Mouse (Mus musculus) spleen, postnatal 14 days (tissue): ENCODE data around the gene Kremen1.

Experiments
- DNase-seq, 2 experiments: peaks; one replicate each; pipeline ENCODE4 v3.0.0; 2021 to 2022; ENCODE audit warnings: low spot score in 2 of 2

Gene Kremen1

GRCm38 (mm10) chr11:5269846-5270461, 8.6 kb upstream of the Kremen1 start:
- DNase-seq = no peak

GRCm38 (mm10) chr11:5265764-5266163, 4.4 kb upstream of the Kremen1 start:
- DNase-seq = no peak

- no peak for DNase-seq
Measured at GRCm38 (mm10) chr11:5263078-5263730, 1.8 kb upstream of the Kremen1 start.

- DNase-seq = peak in 1 of 2 experiments; percentile 25
Measured at GRCm38 (mm10) chr11:5260942-5261459, 357 bp downstream of the Kremen1 start.

- DNase-seq = no peak
Measured at GRCm38 (mm10) chr11:5259944-5260598, 1.3 kb downstream of the Kremen1 start.

- DNase-seq = no peak
Measured at GRCm38 (mm10) chr11:5258036-5258435, 3.3 kb downstream of the Kremen1 start.

- DNase-seq = no peak
Measured at GRCm38 (mm10) chr11:5257151-5257862, 4.1 kb downstream of the Kremen1 start.

GRCm38 (mm10) chr11:5255509-5256014, 5.8 kb downstream of the Kremen1 start:
- DNase-seq = no peak

GRCm38 (mm10) chr11:5254016-5254415, 7.3 kb downstream of the Kremen1 start:
- DNase-seq = no peak

GRCm38 (mm10) chr11:5253528-5253927, 7.8 kb downstream of the Kremen1 start:
- DNase-seq = no peak

GRCm38 (mm10) chr11:5252727-5253126, 8.6 kb downstream of the Kremen1 start:
- DNase-seq = no peak

- DNase-seq = no peak
Measured at GRCm38 (mm10) chr11:5251112-5251511, 10.2 kb downstream of the Kremen1 start.

- DNase-seq = no peak
Measured at GRCm38 (mm10) chr11:5248200-5248599, 13.2 kb downstream of the Kremen1 start.

- DNase-seq = no peak
Measured at GRCm38 (mm10) chr11:5245431-5245830, 15.9 kb downstream of the Kremen1 start.

- DNase-seq = no peak
Measured at GRCm38 (mm10) chr11:5244749-5245130, 16.6 kb downstream of the Kremen1 start.

GRCm38 (mm10) chr11:5243812-5244748, 17.3 kb downstream of the Kremen1 start:
- no peak for DNase-seq

- no peak for DNase-seq
Measured at GRCm38 (mm10) chr11:5243208-5243607, 18.1 kb downstream of the Kremen1 start.

- no peak for DNase-seq
Measured at GRCm38 (mm10) chr11:5242158-5242557, 19.2 kb downstream of the Kremen1 start.

- DNase-seq = no peak
Measured at GRCm38 (mm10) chr11:5239706-5240690, 21.4 kb downstream of the Kremen1 start.
